Mouse (Mus musculus) heart, embryonic 14.5 days (tissue): ENCODE measurements around the gene Myh1. TPM values are rescaled to one million over a fixed set of nuclear protein-coding genes. Genes with fewer than 3 reads are reported as not detected.

Source experiments
- ATAC-seq: fragments of 200-750 bp; cut with Nextera tagmentation; 2 replicates; pipeline ENCODE4 v1.8.0; 2017; ENCODE audit warnings: low read depth, moderate TSS enrichment; ENCODE audit not compliant: insufficient number of reproducible peaks, insufficient read depth, low FRiP score
- H3K27ac ChIP-seq, 2 experiments: fragments of 200-500 bp in 1 of 2; fragments of 300-500 bp in 1 of 2; sonication (generic) in 1 of 2; replicated peaks in 1 of 2; 2 replicates each; pipeline ENCODE4 v1.5.1; 2012 to 2014; ENCODE audit warnings: low read depth in 2 of 2, low read length in 2 of 2, control low read depth in 1 of 2, mild to moderate bottlenecking in 1 of 2, mixed read lengths in 1 of 2; ENCODE audit not compliant: control insufficient read depth in 1 of 2, insufficient read depth in 1 of 2
- H3K27me3 ChIP-seq: fragments of 300-500 bp; sonication (generic); 2 replicates; pipeline ENCODE4 v1.6.1; 2014; ENCODE audit warnings: mild to moderate bottlenecking, low read length, control low read depth; ENCODE audit not compliant: control insufficient read depth, insufficient read depth
- H3K36me3 ChIP-seq: fragments of 300-500 bp; sonication (generic); 2 replicates; pipeline ENCODE4 v1.6.1; 2014; ENCODE audit warnings: mild to moderate bottlenecking, control low read depth, low read length, mixed read lengths; ENCODE audit not compliant: control insufficient read depth, insufficient read depth
- H3K4me1 ChIP-seq, 2 experiments: fragments of 200-500 bp in 1 of 2; fragments of 300-500 bp in 1 of 2; sonication (generic) in 1 of 2; 2 replicates each; pipeline ENCODE4 v1.6.1; 2012 to 2014; ENCODE audit warnings: low read length in 2 of 2, control low read depth in 1 of 2, mixed read lengths in 1 of 2; ENCODE audit not compliant: control insufficient read depth in 2 of 2, insufficient read depth in 2 of 2
- H3K4me2 ChIP-seq: fragments of 300-500 bp; sonication (generic); 2 replicates; pipeline ENCODE4 v1.6.1; 2014; ENCODE audit warnings: mild to moderate bottlenecking, low read length
- H3K4me3 ChIP-seq, 2 experiments: fragments of 200-500 bp in 1 of 2; fragments of 300-500 bp in 1 of 2; sonication (generic) in 1 of 2; 2 replicates each; pipeline ENCODE4 v1.5.1; 2012 to 2014; ENCODE audit warnings: low read length in 2 of 2, mild to moderate bottlenecking in 2 of 2, control low read depth in 1 of 2, low read depth in 1 of 2, moderate library complexity in 1 of 2; ENCODE audit not compliant: control insufficient read depth in 1 of 2, insufficient read depth in 1 of 2
- H3K9ac ChIP-seq: fragments of 300-500 bp; sonication (generic); 2 replicates; pipeline ENCODE4 v1.6.1; 2014; ENCODE audit warnings: mild to moderate bottlenecking, low read length
- H3K9me3 ChIP-seq: fragments of 300-500 bp; sonication (generic); 2 replicates; pipeline ENCODE4 v1.6.1; 2016; ENCODE audit warnings: low read length, control low read depth; ENCODE audit not compliant: control insufficient read depth
- WGBS: fragments of 180-500 bp; shearing (Covaris S2); extraction: QIAGEN DNeasy Blood & Tissue Kit; methylation state at CpG from one replicate; pipeline ENCODE4 v1.1.7; 2014; 5-methylcytosine and 5-hydroxymethylcytosine counted together
- polyA plus RNA-seq: library from polyadenylated mRNA; unstranded; fragments of >200 nt; fragmentation: Nextera tagmentation; extraction: Ambion mirVana; gene quantifications from 2 replicates; pipeline ENCODE4 v1.2.1, GENCODE M21; 2014

The Myh1 gene
- polyA plus RNA-seq, 1 experiment from 2014 or later, result 0.28 TPM

GRCm38 (mm10) chr11:67229946-67230345 lies 30.1 kb downstream of the Myh1 start:
- no peak overlapping the region for H3K4me3 ChIP-seq
- 55% methylated on average over 2 of the region's 2 CpGs for WGBS

GRCm38 (mm10) chr11:67235639-67236358 lies 35.9 kb downstream of the Myh1 start:
- no peak overlapping the region for H3K27ac ChIP-seq
- no peaks in the 10 kb centered on the region for H3K4me1 ChIP-seq
- ATAC-seq, result no peak
- WGBS, result 54% methylated on average over 5 of the region's 5 CpGs
- no peak overlapping the region for H3K9ac ChIP-seq
- no peaks in the 10 kb centered on the region for H3K27me3 ChIP-seq
- H3K9me3 ChIP-seq, result no peaks in the 10 kb centered on the region
- H3K4me3 ChIP-seq, result no peak overlapping the region
- H3K36me3 ChIP-seq, result no peaks in the 10 kb centered on the region
- H3K4me2 ChIP-seq, result no peak overlapping the region

More at GRCm38 (mm10) chr11:67229946-67230345, 30.1 kb downstream of the Myh1 start:
- no peak overlapping the region for H3K27ac ChIP-seq
- H3K9me3 ChIP-seq, result no peaks in the 10 kb centered on the region
- H3K36me3 ChIP-seq, result no peaks in the 10 kb centered on the region
- no peaks in the 10 kb centered on the region for H3K27me3 ChIP-seq
- no peaks in the 10 kb centered on the region; a peak in 1 of 4 replicates for H3K4me1 ChIP-seq
- no peak overlapping the region for H3K4me2 ChIP-seq
- no peak overlapping the region for H3K9ac ChIP-seq
- ATAC-seq, result no peak

- Histone ChIP-seq H3K4me2 (no peak overlapping the region), H3K36me3 (no peaks in the 10 kb centered on the region), H3K9ac (no peak overlapping the region), H3K4me3 (no peak overlapping the region), H3K27me3 (no peaks in the 10 kb centered on the region), H3K27ac (no peak overlapping the region), H3K4me1 (no peaks in the 10 kb centered on the region), H3K9me3 (no peaks in the 10 kb centered on the region)
- WGBS, result 81% methylated on average over 9 of the region's 9 CpGs
- no peak for ATAC-seq
These were observed 36.9 kb downstream of the Myh1 start for GRCm38 (mm10) chr11:67236799-67237198.

- H3K9me3 ChIP-seq, result no peaks in the 10 kb centered on the region
- no peaks in the 10 kb centered on the region for H3K4me1 ChIP-seq
- H3K4me2 ChIP-seq, result no peak within 1 kb of the TSS
- no peak for ATAC-seq
- no peaks in the 10 kb centered on the region for H3K27me3 ChIP-seq
- no peak within 1 kb of the TSS for H3K4me3 ChIP-seq
- H3K27ac ChIP-seq, result no peak within 1 kb of the TSS
- H3K36me3 ChIP-seq, result no peaks in the 10 kb centered on the region
- no peak within 1 kb of the TSS for H3K9ac ChIP-seq
- WGBS, result 78% methylated on average over 5 of the region's 5 CpGs
These were observed 37.7 kb downstream of the Myh1 start, which contains the start of gene Myh4 for GRCm38 (mm10) chr11:67237481-67238079. Gene Myh4, plus strand, starts transcription at chr11:67238029.

- H3K9ac ChIP-seq, result no peak overlapping the region
These were observed 41.2 kb downstream of the Myh1 start for GRCm38 (mm10) chr11:67241051-67241450.

GRCm38 (mm10) chr11:67253691-67254090 lies 53.8 kb downstream of the Myh1 start:
- H3K27ac ChIP-seq, result no peak overlapping the region
- no peaks in the 10 kb centered on the region for H3K27me3 ChIP-seq
- H3K9me3 ChIP-seq, result no peaks in the 10 kb centered on the region
- H3K4me2 ChIP-seq, result no peak overlapping the region
- no peak for ATAC-seq
- H3K36me3 ChIP-seq, result no peaks in the 10 kb centered on the region
- H3K4me1 ChIP-seq, result no peaks in the 10 kb centered on the region
- no peak overlapping the region for H3K4me3 ChIP-seq
- no peak overlapping the region for H3K9ac ChIP-seq
- WGBS, result 88% methylated on average over 4 of the region's 4 CpGs

More at GRCm38 (mm10) chr11:67241051-67241450, 41.2 kb downstream of the Myh1 start:
- no peak overlapping the region for H3K27ac ChIP-seq
- H3K9me3 ChIP-seq, result no peaks in the 10 kb centered on the region
- no peaks in the 10 kb centered on the region for H3K4me1 ChIP-seq
- H3K4me3 ChIP-seq, result no peak overlapping the region
- ATAC-seq, result no peak
- 80% methylated on average over 6 of the region's 6 CpGs for WGBS
- H3K27me3 ChIP-seq, result no peaks in the 10 kb centered on the region
- no peaks in the 10 kb centered on the region for H3K36me3 ChIP-seq
- no peak overlapping the region for H3K4me2 ChIP-seq

GRCm38 (mm10) chr11:67257048-67257447 lies 57.2 kb downstream of the Myh1 start:
- Histone ChIP-seq H3K36me3 (no peaks in the 10 kb centered on the region), H3K27me3 (no peaks in the 10 kb centered on the region), H3K9ac (no peak overlapping the region), H3K9me3 (no peaks in the 10 kb centered on the region), H3K4me2 (no peak overlapping the region), H3K27ac (no peak overlapping the region), H3K4me1 (no peaks in the 10 kb centered on the region), H3K4me3 (no peak overlapping the region)
- 82% methylated on average over 7 of the region's 7 CpGs for WGBS
- ATAC-seq, result no peak
